Mouse (Mus musculus) left cerebral cortex, postnatal 14 days (tissue): ENCODE results near the gene Gm20388. TPM values are rescaled to one million over a fixed set of nuclear protein-coding genes. Genes with fewer than 3 reads are reported as not detected.

Experiments
- DNase-seq, 2 experiments: peaks; one replicate each; pipeline ENCODE4 v3.0.0; 2021 to 2022; ENCODE audit warnings: low spot score in 2 of 2, mixed read lengths in 1 of 2
- intact Hi-C: fragments of 180-260 bp; cut with DNase I; formaldehyde crosslinking; loops from one replicate; pipeline ENCODE4 v1.15.1; 2025
- total RNA-seq, 2 experiments: library from RNA; stranded (reverse); gene quantifications; 2 replicates each; pipeline ENCODE4 v1.2.3; 2021

Gm20388 gene
- total RNA-seq, 2 experiments from 2014 or later = 2.8 to 7.3 TPM

DNA sequence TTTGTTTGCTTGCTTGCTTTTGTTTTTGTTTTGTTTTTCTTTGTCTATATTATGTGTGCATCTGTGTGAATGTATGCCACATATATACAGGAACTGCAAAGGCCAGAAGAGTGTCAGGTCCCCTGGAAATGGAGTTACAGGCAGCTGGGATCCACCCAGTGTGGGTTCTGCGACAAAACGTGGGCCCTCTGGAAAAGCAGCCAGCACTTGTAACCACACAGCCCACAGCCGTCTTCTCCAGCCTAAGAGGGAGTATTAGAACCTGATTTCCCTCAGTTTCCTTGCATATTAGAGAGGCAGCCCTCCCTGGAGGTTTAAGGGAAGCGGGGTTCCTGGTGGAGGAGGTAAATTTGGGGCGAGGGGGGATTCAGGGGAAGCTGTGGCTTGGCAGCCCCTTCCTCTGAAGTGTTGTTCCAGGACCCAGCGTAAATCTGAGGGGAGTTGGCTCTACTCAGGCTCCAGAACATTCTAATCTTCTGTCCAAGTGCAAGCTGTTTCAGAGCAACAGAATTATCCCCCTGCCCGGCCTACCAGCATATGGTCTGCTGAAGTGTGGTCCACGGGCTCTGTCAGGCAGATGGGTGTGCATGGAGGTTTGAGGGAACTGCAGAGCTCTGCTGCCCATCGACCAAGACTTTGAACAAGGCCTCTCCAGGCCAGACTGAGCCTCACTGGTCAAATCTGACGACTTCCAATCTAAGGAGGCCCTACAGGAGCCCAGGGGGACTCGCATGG, 392.5 kb downstream of the Gm20388 start:
- intact Hi-C loops = no loop called here

DNA sequence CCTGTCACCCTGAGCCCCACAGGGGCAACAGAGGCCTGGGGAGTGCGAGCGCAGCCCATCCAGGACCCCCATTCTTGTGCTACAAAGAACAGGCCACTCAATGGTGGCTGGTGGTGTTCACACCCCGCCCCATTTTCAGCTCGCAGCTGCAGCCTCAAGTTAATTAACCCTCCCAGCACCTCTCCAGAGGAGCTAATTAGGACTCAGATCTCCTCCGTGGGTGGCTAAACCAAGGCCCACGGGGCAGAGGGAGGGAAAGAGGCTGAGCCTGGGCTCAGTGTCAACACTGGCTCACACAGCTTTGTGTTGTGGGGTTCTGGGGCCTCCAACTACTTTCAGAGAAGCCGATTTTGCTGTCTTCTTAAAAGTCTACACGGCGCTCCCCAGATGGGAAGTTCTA, 393.5 kb downstream of the Gm20388 start:
- no peak for DNase-seq
- intact Hi-C loops = no loop called here

More for the DNA sequence above, 392.5 kb downstream of the Gm20388 start:
- no peak for DNase-seq

DNA sequence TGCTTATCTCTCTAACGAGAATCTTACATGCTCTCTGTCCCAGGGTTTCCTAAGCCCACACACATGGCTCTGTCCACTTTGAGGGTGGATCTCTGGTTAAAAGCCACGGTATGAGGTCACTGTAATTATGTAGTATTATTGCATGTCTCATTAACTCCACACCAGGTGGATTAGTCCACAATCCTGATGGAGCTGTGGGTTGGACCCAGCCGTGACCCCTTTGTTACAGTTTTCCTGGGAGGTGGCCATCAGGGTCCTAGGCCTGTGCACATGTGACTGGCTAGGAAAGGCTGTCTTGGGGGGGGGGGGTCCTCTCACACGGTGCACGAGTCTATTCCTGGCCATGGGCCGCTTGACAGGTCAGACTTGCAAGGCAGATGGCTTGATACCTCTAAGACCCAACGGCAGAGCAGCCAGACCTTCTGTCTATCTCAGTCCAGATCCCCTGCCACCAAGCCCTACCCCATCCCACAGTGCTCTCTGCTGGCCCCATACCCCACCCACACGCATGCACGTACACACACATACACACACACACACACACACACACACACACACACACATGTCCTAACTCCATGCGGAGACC, 395.3 kb downstream of the Gm20388 start:
- intact Hi-C loops = no loop called here
- DNase-seq = no peak

DNA sequence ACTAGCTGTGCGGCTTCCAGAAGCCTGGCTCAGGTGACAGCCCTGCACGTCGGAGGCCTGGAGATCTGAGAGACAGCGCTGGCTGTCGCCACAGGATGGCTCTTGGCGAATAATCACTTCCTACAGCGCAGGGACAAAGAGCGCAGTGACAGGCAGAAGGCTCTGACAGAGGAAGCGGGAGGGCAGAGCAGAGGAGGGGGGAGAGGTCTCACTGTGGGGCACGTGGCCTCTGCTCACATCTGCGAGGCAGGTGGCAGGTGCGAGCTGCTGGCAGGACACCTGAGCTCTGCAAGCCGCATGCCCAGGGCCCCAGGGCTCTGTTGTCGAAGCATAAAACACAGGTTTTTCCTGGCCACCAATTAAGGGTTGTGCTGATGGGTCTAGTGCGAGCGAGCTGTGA, 396.5 kb downstream of the Gm20388 start:
- intact Hi-C loops = no loop called here
- no peak for DNase-seq

DNA sequence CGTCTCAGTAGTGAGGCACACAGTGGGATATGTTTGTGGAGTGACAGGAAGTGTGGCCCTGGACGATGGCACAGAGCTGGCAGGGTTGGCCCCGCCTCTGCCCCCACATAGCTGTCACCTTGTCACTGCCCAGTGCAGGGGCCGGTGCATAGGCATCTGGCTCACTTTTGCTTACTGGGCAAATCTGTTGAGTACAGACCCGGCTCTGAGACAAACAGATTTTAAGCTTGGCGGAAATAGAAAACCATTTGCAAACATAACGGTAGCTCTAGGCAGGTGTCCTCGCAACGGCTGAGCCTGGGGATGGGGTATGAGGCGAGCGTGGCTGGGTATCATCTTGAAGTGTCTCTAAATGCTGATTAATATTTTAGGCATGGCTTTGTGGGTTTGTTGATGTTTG, 396.9 kb downstream of the Gm20388 start:
- intact Hi-C loops = no loop called here
- DNase-seq = no peak

DNA sequence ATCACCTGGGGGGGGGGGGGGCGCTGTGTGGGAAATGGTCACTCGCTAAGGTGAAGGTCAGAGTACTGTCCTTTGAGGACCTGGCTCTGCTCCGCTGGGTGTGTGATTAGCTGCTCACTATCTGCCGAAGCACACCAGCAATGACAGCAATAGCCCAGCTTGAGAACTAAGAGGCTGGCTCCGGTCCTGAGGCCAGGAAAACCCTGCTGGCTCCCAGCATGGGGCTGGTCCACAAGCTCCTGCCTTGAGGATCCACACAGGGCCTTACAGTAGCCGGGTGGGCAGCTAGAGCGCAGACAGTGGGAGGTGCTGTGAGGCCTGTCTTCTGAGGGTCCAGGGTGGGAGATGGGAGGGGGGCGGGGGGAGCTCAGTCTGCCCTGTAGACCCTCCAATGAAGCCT, 397.5 kb downstream of the Gm20388 start:
- intact Hi-C loops = no loop called here
- no peak for DNase-seq

DNA sequence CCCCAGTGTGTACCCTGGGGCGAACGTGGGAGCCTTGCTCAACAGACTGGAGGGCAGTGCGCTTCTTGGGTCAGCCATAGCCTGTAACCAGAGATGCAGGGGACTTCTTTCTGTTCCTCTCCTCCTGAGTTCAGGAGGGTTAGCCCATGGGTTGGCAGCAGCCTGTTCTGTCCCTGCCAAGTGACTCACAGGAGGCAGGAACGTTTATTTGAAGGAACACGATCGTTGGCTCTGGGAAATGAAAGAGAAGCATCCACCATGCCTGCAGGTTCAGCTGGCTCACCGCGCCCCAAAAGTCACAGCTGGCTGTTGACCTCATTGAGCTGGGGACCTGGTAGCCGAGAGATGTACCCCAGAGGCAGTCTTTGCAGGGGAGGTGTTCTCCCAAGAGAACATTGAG, 397.9 kb downstream of the Gm20388 start:
- DNase-seq = no peak
- intact Hi-C loops = no loop called here

DNA sequence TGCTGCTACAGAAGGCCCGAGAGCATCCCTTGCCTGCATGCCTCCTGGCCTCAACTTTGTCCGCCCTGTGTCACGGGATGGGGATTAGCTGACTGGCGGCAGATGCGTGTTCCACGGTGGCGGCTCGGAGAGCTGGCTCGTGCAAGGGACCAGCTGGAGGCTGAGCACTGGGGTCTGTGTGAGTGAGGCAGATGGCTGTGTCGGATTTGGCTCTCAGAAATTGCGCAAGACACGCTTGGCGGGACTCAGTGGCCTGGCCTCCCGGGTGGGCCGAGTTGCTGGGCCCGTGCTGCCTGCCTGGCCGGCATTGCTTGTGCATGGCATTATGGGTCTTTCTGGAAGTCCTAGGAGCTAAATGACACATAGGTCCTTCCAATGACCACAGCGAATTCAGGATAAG, 398.7 kb downstream of the Gm20388 start:
- peak; percentile 56 to 62 for DNase-seq
- intact Hi-C loops = no loop called here

DNA sequence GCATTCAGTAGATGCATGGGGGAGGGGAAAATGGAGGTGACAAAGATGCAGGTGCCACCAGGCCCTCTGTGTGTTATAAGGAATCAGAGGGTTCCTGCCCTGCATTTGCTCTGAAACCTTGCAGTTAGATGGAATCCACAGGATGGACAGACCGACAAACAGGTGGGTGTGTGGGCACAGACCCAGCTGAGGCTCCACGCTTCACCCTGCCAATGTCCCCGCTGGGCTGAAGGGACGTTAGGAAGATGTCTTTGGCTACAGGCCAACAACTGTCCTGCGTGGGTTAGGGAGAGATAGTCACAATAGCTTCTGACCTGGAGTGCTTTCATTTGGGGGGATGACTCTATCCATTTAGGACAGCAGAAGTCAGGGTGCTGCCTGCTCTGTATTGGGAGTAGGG, 399.4 kb downstream of the Gm20388 start:
- no peak for DNase-seq
- intact Hi-C loops = no loop called here

DNA sequence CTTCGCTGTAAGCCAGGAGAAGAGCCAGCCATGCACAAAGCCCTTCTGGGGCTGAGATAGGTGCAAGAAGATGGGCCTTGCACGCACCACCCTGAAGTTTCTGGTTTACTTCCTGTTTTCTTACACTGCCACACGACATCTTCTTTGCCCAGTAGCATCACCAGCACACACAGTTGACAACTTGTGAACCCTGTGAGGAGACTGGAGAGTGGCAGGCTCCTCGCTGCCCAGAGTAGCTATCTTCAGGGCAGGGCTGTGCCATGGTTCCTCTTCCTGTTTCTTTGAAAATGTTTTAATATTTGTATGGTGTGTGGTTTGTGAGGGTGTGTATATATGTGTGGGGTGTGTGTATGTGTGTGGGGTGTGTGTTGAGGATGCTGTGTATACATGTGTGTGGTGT, 401.8 kb downstream of the Gm20388 start:
- intact Hi-C loops = no loop called here
- DNase-seq = no peak

DNA sequence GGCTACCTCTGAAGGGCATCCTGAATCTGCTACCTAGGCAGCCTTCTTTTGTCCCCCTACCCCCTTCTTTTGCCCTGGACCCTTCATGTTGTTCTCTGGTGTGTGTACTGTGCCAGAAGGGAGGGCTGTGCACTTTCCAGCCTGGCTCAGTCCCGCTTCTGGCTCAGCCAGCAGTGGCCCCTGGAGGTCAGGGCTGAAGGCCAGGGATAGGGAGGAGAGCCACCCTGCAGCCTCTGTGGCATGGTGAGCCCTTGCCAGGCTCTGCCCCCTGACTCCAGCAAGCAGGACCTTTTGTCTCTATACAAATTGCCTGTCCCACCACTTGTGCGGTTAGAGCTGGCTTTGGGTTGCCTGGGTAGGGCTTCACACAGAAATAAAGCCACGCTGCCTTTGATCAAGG, 403.0 kb downstream of the Gm20388 start:
- intact Hi-C loops = no loop called here
- no peak for DNase-seq

DNA sequence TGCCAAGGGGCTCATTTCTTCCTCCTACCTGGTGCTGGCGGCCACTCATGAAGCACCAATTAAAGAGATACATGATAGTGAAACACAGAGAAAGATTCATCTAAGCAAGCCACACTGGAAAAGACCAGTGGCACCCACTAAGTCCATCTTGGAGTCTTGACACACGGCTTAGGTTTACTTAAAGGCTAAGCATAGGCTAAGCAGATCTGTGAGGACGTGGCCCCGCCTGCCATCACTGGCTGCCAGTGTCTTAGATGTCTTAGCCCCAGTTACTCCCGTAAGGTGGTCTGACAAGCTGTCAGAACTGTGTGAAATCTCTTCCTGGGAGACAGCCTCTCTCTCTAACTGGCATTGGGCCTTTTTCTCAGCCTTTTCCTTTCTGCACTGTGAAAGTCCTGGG, 404.3 kb downstream of the Gm20388 start:
- no peak for DNase-seq
- intact Hi-C loops = loop anchor here (5.0 kb wide), 2 partner anchors 33 to 222 kb away; no protein-coding TSS in a partner anchor

DNA sequence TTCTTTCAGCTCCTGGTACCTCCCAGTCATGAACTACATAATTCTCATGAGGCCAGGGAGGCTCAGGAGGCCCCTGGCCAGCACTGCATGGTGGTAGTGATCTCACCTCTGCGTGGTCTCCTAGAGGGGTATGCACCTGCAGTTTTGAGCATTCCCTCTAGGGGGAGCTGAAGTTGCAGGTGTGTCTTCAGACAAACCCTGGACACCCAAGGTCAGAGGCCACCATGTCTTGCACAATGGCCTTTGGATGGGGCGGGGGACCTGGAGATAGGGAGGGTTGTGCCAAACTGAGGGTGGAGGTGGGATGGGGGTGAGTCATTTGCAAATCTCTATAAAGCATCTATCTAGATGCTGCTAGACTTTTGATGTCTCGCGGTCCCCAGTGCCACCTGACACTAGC, 405.0 kb downstream of the Gm20388 start:
- no peak for DNase-seq
- intact Hi-C loops = loop anchor here (5.0 kb wide), 2 partner anchors 33 to 222 kb away; no protein-coding TSS in a partner anchor

DNA sequence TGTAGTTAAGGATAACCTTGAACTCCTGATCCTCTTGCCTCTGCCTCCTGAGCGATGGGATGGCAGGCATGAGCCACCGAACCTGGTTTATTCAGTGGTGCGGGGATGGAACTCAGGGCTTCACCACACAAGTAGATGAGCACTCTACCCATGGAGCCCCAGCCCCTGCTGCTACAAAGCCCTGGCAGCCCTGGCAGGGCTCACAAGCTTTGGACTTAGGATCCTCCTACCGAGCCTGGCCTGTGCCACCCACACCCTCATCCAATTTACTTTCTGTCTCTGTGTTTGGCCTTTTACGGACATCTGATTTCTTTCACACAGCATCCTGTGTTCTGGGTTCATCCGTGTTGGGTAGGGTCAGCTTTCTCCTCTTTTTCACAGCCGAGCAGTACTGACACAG, 406.1 kb downstream of the Gm20388 start:
- intact Hi-C loops = loop anchor here (5.0 kb wide), 2 partner anchors 34 to 221 kb away; no protein-coding TSS in a partner anchor

DNA sequence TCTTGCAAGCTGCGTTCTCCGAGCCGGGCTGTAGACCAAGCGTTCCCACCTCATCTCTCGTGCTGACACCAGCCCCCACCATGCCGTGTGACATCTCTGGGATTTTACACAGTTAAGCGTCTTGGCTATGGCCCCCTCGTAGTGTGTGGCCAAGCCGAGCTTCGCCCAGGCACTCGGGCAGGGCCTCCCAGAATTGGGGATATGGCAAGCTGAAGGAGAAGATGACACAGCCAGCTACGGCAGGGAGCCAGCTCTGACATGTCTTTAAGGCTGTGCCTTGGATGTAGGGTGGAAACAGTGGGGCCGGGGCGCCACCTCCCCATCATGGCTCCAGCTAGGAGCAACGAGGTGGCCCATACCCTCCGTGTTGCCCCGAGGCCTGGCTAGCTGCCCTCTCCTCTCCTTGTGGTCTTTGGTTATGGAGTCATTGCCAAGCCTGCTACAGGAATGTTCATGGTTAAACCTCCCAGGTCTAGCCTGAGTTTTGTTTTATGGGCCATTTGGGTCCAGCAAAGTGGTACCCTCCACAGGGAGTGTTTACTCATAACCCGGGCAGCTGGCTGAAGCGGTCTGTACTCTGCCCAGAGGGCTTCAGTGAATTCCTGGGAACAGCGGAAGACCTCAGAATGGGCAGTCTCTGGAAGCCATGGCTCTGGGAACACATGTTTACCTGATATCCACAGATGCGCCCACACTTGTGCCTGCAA, 406.6 kb downstream of the Gm20388 start:
- peak; percentile 51 to 58 for DNase-seq
- intact Hi-C loops = loop anchor here (5.0 kb wide), 2 partner anchors 35 to 220 kb away; no protein-coding TSS in a partner anchor

More for the DNA sequence above, 406.1 kb downstream of the Gm20388 start:
- DNase-seq = no peak

DNA sequence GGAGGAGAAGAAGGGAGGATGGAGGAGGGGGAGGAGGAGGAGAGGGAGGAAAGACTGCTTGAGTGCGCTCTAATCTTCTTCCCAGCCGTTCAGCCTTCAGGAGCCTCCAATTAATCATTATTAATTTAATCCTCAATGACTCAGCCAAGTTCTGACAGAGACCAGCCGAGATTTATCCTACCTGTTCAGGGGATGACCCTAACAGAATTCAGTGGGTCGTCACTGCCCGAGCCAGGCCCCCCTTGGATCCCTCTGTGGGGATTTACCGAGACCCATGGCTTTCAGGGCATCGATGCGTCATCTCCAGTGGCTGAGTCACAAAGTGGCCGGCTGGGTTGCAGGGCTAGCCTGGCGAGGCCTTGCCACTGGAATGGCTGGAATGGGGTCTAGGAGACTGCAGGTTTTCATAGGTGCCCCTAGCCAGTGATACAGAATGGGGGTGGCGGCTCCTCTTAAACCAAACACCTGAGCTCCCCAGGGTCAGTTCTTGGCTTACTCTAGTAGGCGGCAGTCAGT, 407.9 kb downstream of the Gm20388 start:
- intact Hi-C loops = loop anchor here (5.0 kb wide), 2 partner anchors 36 to 219 kb away; no protein-coding TSS in a partner anchor

DNA sequence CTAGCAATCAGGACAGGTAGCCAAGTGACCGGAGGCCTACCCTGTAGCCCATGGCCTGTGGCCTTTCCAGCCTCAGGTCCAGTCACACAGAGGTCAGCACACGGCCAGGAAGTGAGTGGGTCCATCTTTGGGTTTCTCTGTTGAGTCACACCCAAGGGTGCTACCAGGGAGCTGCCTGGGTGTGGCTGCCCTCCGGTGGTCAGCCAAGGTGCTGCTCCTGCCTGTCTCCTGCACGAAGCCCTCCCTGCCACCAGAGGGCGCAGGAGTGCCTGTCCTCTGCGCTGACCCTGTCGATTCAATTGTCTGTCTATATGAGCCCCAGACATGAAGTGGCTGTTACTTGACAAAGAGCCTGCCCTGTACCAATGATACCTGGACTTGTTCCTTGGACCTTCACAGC, 408.8 kb downstream of the Gm20388 start:
- DNase-seq = peak; percentile 72 to 75
- intact Hi-C loops = loop anchor here (1.0 to 5.0 kb wide), 3 partner anchors 37 to 218 kb away; no protein-coding TSS in a partner anchor

More for the DNA sequence above, 407.9 kb downstream of the Gm20388 start:
- DNase-seq = no peak

DNA sequence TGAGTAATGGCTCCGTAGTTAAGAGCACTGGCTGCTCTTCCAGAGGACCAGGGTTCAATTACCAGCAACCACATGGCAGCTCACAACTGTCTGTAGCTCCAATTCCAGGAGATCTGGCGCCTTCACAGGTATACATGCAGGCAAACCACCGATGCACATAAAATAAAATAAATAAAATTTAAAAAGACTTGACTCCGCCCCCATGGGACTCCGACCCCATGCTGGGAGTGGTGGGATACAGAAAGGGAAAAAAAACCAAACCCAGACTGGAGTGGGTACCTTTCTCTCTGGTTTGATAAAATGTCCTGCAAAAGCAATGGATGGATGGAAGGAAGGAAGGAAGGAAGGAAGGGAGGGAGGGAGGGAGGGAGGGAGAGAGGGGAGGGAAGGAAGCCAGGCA, 409.5 kb downstream of the Gm20388 start:
- no peak for DNase-seq
- intact Hi-C loops = loop anchor here (2.0 to 5.0 kb wide), 2 partner anchors 47 to 139 kb away; no protein-coding TSS in a partner anchor

DNA sequence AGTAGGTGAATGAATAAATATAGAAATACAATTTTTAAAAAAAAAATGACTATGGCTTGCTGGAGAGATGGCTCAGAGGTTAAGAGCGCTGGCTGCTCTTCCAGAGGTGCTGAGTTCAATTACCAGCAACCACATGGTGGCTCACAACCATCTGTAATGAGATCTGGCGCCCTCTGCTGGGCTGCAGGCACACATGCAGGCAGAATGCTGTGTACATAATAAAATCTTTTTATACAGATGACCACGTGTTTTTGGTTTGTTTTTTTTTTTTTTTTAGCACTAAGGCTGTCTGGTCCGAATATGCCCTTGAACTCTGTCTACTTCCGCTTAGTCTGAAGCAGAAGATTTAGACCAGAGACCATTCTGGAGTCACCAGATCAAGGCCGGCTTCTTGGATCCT, 411.1 kb downstream of the Gm20388 start:
- intact Hi-C loops = loop anchor here (2.0 to 5.0 kb wide), 2 partner anchors 46 to 141 kb away; no protein-coding TSS in a partner anchor
- no peak for DNase-seq

DNA sequence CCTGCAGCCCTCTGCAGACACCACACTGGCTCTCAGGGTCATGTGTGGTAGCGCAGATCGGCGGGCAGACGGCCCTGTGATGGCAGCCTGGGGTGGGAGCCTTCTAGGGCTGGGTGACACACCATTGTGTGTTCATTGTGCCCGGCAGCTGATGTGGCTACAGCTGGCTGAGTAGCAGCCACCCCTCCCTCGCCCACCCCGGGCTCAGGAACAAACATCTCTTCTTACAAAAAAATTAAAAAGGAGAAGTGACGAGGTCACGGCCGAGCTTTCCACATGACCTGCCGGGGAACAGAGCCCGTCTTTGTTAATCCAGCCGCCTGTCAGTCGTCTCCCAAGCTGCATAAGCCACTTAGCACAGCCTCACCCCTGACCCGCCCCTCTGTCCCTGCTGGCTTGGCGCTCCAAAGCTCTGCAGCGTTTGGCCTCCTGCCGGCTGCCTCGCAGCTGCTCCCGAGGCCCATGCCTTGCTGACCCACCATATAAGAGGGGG, 412.4 kb downstream of the Gm20388 start:
- DNase-seq = peak; percentile 44 to 72
- intact Hi-C loops = loop anchor here (5.0 kb wide), 1 partner anchor 44 kb away; no protein-coding TSS in a partner anchor
